Mouse (Mus musculus) adrenal gland, postnatal 14 days (tissue): ENCODE data around the gene Asb3. TPM values are rescaled to one million over a fixed set of nuclear protein-coding genes. Genes with fewer than 3 reads are reported as not detected.
"Not testable (repeated sequence)": the region's sequence is repeated elsewhere in the genome, so short reads cannot be mapped to it uniquely, and the experiment has no call there.

Experiments
- DNase-seq: peaks from one replicate; pipeline ENCODE4 v3.0.0; 2021; ENCODE audit warnings: mixed read lengths
- total RNA-seq: library from RNA; stranded (reverse); gene quantifications from 2 replicates; pipeline ENCODE4 v1.2.3, GENCODE M21; 2021

Asb3 gene
- total RNA-seq, 1 experiment from 2014 or later = 13.3 TPM

- DNase-seq = no peak
These were observed 114.8 kb downstream of the Asb3 start for GRCm38 (mm10) chr11:31000028-31000427.

- DNase-seq = no peak
These were observed 116.1 kb downstream of the Asb3 start for GRCm38 (mm10) chr11:31001169-31001908.

- DNase-seq = not testable (repeated sequence)
These were observed 124.5 kb downstream of the Asb3 start for GRCm38 (mm10) chr11:31009668-31010067.

- DNase-seq = not testable (repeated sequence)
These were observed 132.2 kb downstream of the Asb3 start for GRCm38 (mm10) chr11:31017466-31017865.

- no peak for DNase-seq
These were observed 149.7 kb downstream of the Asb3 start for GRCm38 (mm10) chr11:31034958-31035357.

GRCm38 (mm10) chr11:31089973-31090372 lies 204.8 kb downstream of the Asb3 start:
- no peak for DNase-seq

GRCm38 (mm10) chr11:31090478-31090978 lies 205.3 kb downstream of the Asb3 start:
- DNase-seq = no peak

GRCm38 (mm10) chr11:31099519-31099918 lies 214.3 kb downstream of the Asb3 start:
- not testable (repeated sequence) for DNase-seq

- no peak for DNase-seq
These were observed 217.0 kb downstream of the Asb3 start for GRCm38 (mm10) chr11:31102188-31102587.

GRCm38 (mm10) chr11:31105364-31105763 lies 220.1 kb downstream of the Asb3 start:
- no peak for DNase-seq

GRCm38 (mm10) chr11:31126964-31127363 lies 241.7 kb downstream of the Asb3 start:
- DNase-seq = not testable (repeated sequence)

- DNase-seq = not testable (repeated sequence)
These were observed 248.5 kb downstream of the Asb3 start for GRCm38 (mm10) chr11:31133726-31134125.

GRCm38 (mm10) chr11:31134824-31135223 lies 249.6 kb downstream of the Asb3 start:
- not testable (repeated sequence) for DNase-seq

- not testable (repeated sequence) for DNase-seq
These were observed 253.2 kb downstream of the Asb3 start for GRCm38 (mm10) chr11:31138394-31138793.

Other genes with a start within 250 kb of the Asb3 start
- 49.0 and 60.8 TPM in 2 replicates for gene Acyp2, start 235.8 kb upstream of the Asb3 start, total RNA-seq
- 69.0 and 70.3 TPM in 2 replicates for gene Psme4, start 113.7 kb upstream of the Asb3 start, total RNA-seq
- gene Gpr75, start 58 bp upstream of the Asb3 start, total RNA-seq = 0.82 and 0.94 TPM in 2 replicates
- 54.5 and 67.3 TPM in 2 replicates for gene Erlec1, start 68.9 kb downstream of the Asb3 start, total RNA-seq
- 12.5 and 14.4 TPM in 2 replicates for gene Chac2, start 100.9 kb downstream of the Asb3 start, total RNA-seq